Mouse (Mus musculus) gastrocnemius, postnatal 14 days (tissue): ENCODE measurements around the gene Gpm6b. TPM values are rescaled to one million over a fixed set of nuclear protein-coding genes. Genes with fewer than 3 reads are reported as not detected.

Experiments
- DNase-seq: peaks from one replicate; pipeline ENCODE4 v3.0.0; 2021; ENCODE audit warnings: mixed read lengths
- intact Hi-C: fragments of 180-260 bp; cut with DNase I; formaldehyde crosslinking; loops from one replicate; pipeline ENCODE4 v1.15.1; 2025; ENCODE audit warnings: low total_unique reads
- total RNA-seq, 2 experiments: library from RNA; stranded (reverse); gene quantifications; 2 replicates each; pipeline ENCODE4 v1.2.3; 2021

The Gpm6b gene
- total RNA-seq, 2 experiments from 2014 or later, result 5.4 to 10.4 TPM

- no peak for DNase-seq
- intact Hi-C loops, result no loop called here
These were observed 54.8 kb downstream of the Gpm6b start for GRCm38 (mm10) chrX:166293465-166293864.

GRCm38 (mm10) chrX:166302791-166303190, 64.1 kb downstream of the Gpm6b start:
- no peak for DNase-seq
- intact Hi-C loops, result no loop called here

- intact Hi-C loops, result no loop called here
- DNase-seq, result no peak
These were observed 65.6 kb downstream of the Gpm6b start for GRCm38 (mm10) chrX:166304355-166304754.

DNA sequence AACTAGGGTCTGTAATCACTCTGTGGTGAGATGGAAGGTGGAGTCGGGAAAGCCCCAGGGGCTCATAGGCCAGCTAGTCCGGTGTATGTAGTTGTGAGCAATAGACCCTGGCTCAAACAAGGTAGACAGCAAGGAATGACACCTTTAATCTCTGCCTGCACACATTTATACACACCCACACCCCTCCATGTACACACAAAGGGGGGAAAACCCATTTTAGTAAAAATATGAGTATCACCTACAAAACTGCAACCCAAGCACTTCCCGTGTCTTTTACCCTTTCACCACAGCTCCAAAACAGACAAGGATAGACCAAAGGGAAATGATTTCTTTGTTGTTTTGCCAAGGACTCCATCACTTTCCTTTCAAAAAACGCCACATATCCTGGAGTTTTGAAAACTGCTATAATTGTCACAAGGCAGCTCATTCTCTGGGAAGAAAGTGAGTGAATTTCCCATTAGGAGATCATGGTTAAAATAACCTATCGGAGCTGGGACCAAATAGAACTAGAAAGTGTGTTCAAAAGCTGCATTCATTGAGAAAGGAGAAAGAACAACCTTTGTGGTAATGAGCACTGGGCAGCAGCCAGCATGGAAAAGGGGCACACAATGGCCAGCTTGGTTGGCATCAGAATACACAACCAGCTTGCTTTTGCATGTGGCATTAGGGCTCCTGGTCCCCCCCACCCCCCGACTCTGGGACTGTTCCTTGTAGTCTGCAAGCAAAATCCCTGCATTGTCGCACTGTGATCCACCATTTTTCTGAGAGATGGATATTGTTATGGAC, 68.9 kb downstream of the Gpm6b start:
- intact Hi-C loops, result no loop called here

GRCm38 (mm10) chrX:166308798-166309197, 70.1 kb downstream of the Gpm6b start:
- intact Hi-C loops, result no loop called here
- no peak for DNase-seq

More for the DNA sequence above, 68.9 kb downstream of the Gpm6b start:
- DNase-seq, result no peak

DNA sequence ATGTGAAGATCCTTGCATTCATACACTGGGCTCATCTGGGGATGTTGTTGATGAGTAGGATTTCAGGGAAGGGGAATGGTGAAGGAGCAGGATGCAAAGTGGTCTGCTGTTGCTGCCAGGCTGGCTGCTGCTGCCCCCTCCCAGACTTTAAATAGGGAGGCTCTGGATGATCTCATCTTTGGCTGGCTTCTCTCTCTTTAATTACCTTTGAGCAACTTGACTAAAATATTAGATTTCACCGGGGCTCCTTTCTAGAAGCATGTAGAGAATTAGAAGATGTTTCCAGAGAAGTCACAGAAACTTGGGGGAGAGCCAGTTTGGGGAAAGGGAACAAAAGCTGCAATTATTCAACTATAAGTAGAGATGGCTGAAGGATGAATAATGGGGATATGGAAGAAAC, 76.5 kb downstream of the Gpm6b start:
- intact Hi-C loops, result no loop called here
- no peak for DNase-seq

DNA sequence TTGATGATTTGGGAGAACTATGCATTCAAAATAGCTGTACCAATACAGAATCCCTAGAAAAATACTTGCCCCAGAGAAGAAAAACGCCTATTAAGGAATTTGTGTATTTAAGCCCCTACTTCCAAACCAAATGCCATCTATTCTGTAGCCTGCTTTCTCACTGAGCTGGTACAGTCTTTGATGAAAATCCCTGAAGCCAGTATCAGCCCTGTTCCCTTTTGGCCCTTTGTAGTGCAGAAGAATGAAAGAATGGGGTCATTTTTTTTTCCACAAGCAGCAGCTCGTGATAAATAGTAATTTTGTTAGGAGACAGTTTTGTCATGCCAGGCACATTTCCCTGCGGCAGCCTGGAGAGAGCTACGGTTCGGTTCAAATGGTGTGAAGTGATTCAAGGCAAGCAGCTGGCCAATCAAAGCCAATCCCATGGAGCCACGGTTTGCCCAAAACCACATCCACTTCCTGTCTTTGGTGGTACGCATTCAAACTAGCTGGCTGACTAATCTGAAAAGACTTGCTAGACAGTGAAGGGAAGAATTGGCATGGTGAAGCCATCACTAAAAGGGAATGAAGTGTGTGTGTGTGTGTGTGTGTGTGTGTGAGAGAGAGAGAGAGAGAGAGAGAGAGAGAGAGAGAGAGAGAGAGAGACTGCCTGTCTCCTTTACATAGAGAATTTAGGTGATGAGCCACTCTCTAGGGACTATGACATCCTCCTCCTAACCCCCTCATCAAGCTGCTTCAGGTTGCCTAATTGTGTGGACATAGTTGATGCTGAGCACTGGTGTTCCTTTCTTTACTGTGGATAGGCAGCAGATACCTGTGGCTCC, 78.1 kb downstream of the Gpm6b start:
- no peak for DNase-seq
- intact Hi-C loops, result no loop called here

DNA sequence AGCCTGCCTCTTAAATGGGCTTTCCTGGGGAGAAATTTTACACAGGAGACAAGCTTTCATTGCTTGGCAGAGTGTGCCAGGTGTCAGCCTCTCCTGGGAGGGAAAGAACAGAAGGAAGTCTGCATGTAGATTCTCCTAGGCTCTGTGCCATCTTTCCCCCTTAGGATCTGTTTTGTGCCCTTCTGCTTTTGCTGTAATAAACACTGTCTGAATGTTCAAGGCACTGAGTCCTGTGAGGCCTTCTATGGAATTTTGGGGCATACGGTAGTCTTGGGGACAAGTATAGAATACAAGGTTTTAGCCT, 78.6 kb downstream of the Gpm6b start:
- intact Hi-C loops, result no loop called here
- no peak for DNase-seq

DNA sequence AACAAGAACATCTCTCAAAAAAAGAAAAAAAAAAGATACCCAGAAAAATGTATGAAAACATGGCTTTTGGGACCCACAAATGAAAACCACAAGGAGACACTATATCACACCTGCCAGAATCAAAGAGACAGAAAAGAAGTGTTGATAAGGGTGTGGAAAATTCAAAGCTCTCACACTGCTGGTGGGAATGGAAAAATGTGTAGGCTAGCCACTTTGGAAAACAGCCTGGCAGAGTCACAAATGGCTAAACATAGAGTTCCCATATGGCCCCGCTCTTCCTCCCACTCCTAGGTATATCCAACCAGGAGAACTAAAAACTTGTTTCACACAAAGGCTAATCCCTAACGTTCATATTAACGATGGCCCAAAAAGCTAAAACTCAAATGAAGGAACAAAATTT, 84.5 kb downstream of the Gpm6b start:
- intact Hi-C loops, result no loop called here
- DNase-seq, result no peak

- DNase-seq, result no peak
- intact Hi-C loops, result no loop called here
These were observed 88.9 kb downstream of the Gpm6b start for GRCm38 (mm10) chrX:166327621-166328020.

DNA sequence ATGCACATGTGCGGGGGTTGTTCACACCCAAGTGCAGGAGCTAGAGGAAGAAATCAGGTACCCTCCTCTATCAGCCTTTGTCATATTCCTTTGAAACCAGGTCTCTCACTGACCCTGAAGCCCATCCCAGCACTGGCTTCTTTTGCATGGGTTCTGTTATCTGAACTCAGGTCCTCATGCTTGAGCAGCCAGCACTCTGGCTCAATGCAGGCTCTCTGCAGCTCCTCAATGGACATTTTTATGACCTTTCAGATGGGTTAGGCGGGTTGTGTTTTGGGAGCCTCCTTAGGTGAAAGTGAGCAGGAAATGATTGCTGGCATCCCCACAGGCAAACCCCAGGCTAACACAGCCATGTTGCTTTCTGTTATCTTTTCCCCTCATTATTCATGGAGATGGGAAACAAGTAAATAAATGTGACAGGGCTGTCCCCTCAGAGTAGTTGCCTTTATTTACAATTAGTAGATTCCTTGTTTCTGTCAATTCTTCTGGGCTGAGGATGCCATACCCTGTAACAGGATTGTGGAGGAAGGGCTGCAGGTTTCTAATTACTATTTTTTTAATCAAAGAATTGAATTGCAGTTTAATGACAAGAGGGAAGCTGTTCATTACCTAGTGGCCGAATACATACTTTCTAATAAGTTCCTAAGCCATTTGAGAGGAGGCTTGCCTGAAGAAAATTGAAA, 89.6 kb downstream of the Gpm6b start:
- intact Hi-C loops, result no loop called here
- DNase-seq, result no peak

DNA sequence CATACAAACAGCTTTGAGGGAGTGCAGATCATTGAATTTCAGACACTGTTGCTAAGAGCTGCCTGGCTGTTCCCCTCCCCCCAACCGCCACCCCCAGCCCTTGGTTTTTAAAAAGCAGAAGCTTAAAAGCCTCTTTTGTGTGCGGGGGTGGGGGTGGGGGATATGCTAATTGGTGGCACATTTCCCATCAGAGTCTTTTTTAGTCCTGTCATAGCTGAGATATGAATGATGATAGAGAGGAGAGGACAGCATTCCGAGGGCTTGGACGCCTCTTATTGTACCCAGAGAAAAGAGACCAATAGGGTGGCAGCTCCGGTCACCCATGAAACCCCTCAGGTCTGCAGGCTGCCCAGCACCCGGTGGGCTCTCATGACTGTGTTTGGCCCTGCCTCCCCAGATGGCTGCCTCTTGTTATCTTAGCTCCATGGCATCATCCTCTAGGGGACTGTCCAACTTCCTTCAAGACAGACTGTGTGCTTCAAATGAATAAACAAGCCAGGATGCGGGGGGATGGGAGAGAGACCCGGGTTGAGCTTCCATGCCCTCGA, 90.3 kb downstream of the Gpm6b start:
- intact Hi-C loops, result no loop called here
- DNase-seq, result no peak

- peak; percentile 5 for DNase-seq
- intact Hi-C loops, result no loop called here
These were observed 95.9 kb downstream of the Gpm6b start for GRCm38 (mm10) chrX:166334516-166335136.

DNA sequence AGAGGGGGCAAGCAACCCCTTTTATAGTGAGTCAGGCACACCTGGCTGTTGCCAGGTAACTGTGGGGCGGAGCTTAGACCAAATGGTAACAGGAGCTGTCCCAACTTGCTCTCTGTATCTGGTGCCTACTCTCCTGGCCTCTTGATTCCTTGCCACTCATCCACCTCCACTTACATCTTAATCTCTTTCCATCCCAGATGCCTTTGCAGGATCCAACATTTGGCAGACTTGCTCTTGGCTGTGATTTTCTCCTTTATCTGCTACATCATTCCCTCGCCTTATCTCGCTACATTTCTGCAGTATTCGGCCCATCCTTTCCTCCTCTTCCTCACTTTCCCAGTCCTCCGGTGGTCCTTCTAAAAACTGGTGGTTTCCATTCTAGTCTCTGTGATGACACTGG, 99.6 kb downstream of the Gpm6b start:
- no peak for DNase-seq
- intact Hi-C loops, result no loop called here

DNA sequence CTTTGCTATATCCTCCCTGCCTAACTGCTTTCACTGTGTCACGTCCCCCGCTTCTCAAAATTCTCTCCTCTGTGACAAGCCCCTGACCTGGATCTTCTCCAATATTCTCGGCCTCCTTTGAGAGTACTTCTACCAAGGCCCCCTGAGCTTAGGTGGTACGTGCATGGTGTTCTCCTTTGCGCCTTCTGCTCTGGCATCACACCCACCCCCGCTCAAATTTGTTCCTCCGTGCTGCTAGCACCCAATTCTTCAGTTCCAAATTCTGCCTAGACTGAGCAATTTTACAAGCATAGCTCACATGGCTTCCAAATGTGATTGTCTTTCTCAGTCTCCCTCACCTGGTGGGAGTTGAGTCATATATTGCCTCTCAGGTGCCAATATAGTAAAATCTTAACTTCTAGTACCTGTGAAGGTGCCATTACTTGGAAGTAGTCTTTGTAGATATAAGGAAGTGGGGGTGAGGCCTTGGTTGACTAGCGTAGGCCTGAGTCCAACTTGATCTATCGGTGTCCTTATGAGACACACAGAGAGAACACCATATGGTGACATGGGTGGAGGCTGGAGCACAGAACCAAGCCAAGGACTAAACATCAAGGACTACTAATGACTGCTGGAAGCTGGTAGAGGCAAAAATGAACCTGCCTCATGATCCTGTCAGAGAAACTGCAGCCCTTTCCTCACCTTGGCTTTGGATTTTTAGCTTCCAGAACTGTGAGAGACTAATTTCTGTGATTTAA, 100.2 kb downstream of the Gpm6b start:
- intact Hi-C loops, result no loop called here
- no peak for DNase-seq

DNA sequence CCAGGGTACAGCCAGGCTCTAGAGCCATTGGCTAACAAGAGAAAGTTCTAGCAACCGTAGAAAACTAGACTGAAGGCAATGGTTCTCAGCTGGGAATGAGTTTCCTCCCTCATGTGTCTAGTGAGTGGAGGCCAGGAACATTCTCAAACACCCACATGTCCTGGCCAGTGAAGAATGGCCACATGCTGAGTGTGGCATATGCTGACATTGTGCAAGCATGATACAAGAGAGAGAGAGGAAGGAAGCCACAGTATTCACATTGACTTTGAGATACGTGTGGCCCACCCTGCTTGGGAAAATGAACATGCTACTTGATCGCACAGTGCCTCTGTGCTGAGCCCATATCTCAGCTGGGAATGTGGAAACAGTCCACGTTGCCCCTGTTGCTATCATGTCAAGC, 101.2 kb downstream of the Gpm6b start:
- DNase-seq, result no peak
- intact Hi-C loops, result no loop called here

- DNase-seq, result no peak
- intact Hi-C loops, result no loop called here
These were observed 103.1 kb downstream of the Gpm6b start for GRCm38 (mm10) chrX:166341795-166342194.

DNA sequence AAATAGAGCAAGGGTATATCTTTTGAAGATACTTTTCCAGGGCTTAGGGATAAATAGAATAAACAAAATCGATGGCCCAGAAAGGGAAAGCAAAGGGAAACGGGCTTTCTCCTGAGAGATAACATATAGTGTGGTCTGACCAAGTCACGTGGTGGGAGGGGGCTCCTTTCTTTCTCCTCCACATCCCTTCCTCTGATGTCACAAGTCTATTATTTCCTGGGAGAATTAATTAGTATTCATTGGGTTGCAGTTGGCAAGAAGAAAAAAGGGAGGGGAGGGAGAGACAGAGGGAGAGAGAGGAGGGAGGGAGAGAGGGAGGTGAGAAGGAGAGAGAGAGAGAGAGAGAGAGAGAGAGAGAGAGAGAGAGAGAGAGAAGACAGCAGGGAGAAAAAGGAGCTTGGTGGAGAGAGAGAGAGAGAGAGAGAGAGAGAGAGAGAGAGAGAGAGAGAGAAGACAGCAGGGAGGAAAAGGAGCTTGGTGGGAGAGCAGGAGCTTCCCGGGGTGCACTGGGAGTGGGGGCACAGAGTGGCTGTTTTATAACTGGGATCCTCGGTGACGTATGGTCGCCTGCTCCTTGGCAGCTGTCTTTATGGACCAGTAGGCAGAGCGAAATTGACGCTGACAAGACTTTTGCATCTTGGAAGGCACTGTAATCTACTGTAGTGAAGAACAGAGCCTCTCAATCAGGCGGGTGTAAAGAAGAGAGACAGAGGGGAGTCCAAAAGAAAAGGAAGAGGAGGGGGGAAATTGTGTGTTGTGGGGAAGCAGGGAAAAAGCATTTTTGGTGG, 105.7 kb downstream of the Gpm6b start:
- intact Hi-C loops, result no loop called here

More for the DNA sequence above, 105.7 kb downstream of the Gpm6b start:
- DNase-seq, result no peak
